Mouse (Mus musculus) B cell, adult 2 months (primary cell): ENCODE results near the gene Kbtbd4.
A peak's percentile ranks its signal among the peaks of the same experiment; 100 is the strongest.
"Not testable (repeated sequence)": the region's sequence is repeated elsewhere in the genome, so short reads cannot be mapped to it uniquely, and the experiment has no call there.

ENCODE experiments used
- DNase-seq, 2 experiments: peaks; one replicate each; pipeline ENCODE4 v3.0.0; 2022

Gene Kbtbd4

GRCm38 (mm10) chr2:90904076-90904855, at the start of gene Kbtbd4, which contains the start of gene Ndufs3:
Gene Kbtbd4, plus strand, starts transcription at chr2:90904740.
Gene Ndufs3, minus strand, starts transcription at chr2:90904827.
- DNase-seq = peak; percentile 93

- DNase-seq = no peak
Measured at GRCm38 (mm10) chr2:90861486-90861885, 43.1 kb upstream of the Kbtbd4 start.

- DNase-seq = no peak
Measured at GRCm38 (mm10) chr2:90864184-90864583, 40.4 kb upstream of the Kbtbd4 start.

GRCm38 (mm10) chr2:90866524-90866923, 38.0 kb upstream of the Kbtbd4 start:
- DNase-seq = peak; percentile 83

- no peak for DNase-seq
Measured at GRCm38 (mm10) chr2:90870136-90870601, 34.4 kb upstream of the Kbtbd4 start.

GRCm38 (mm10) chr2:90871180-90871961, 33.2 kb upstream of the Kbtbd4 start:
- no peak for DNase-seq

- DNase-seq = no peak
Measured at GRCm38 (mm10) chr2:90874025-90874424, 30.5 kb upstream of the Kbtbd4 start.

- DNase-seq = no peak
Measured at GRCm38 (mm10) chr2:90875239-90875638, 29.3 kb upstream of the Kbtbd4 start.

GRCm38 (mm10) chr2:90877584-90878259, 26.8 kb upstream of the Kbtbd4 start:
- no peak for DNase-seq

- DNase-seq = no peak
Measured at GRCm38 (mm10) chr2:90879419-90879818, 25.1 kb upstream of the Kbtbd4 start.

- DNase-seq = no peak
Measured at GRCm38 (mm10) chr2:90880144-90880785, 24.3 kb upstream of the Kbtbd4 start.

GRCm38 (mm10) chr2:90881824-90882223, 22.7 kb upstream of the Kbtbd4 start:
- DNase-seq = no peak

GRCm38 (mm10) chr2:90885218-90886041, 19.1 kb upstream of the Kbtbd4 start, which contains the start of gene C1qtnf4:
Gene C1qtnf4, plus strand, starts transcription at chr2:90885860.
- DNase-seq = peak in 1 of 2 experiments; percentile 4

- no peak for DNase-seq
Measured at GRCm38 (mm10) chr2:90886436-90886835, 18.1 kb upstream of the Kbtbd4 start.

- no peak for DNase-seq
Measured at GRCm38 (mm10) chr2:90887627-90888026, 16.9 kb upstream of the Kbtbd4 start.

- DNase-seq = peak; percentile 46 to 52
Measured at GRCm38 (mm10) chr2:90889550-90890548, 14.7 kb upstream of the Kbtbd4 start.

GRCm38 (mm10) chr2:90893673-90894298, 10.8 kb upstream of the Kbtbd4 start:
- no peak for DNase-seq

GRCm38 (mm10) chr2:90894299-90894677, 10.3 kb upstream of the Kbtbd4 start:
- DNase-seq = not testable (repeated sequence)

GRCm38 (mm10) chr2:90903398-90903797, 1.1 kb upstream of the Kbtbd4 start:
- no peak for DNase-seq

- DNase-seq = no peak
Measured at GRCm38 (mm10) chr2:90904856-90905224, 300 bp downstream of the Kbtbd4 start.
